Mouse (Mus musculus): ENCODE measurements around the gene Gabbr2.

- TF ChIP-seq CTCF (IDR thresholded peaks at IDR 0.05; ENCODE audit: low read depth) = no peak
- TF ChIP-seq EP300 (optimal IDR thresholded peaks at IDR 0.05) = no peak
Measured at GRCm38 (mm10) chr4:47023949-47024348, 32.3 kb upstream of the Gabbr2 start.

All from stomach, postnatal 0 days (tissue).